Mouse (Mus musculus): ENCODE results near the gene Ambra1. TPM values are rescaled to one million over a fixed set of nuclear protein-coding genes. Genes with fewer than 3 reads are reported as not detected.

The Ambra1 gene
- total and polyA plus RNA-seq, 3 experiments = 15.8 to 27.1 (median 21.9) TPM

- Histone ChIP-seq H3K9ac (ENCODE audit: insufficient read depth, low read depth) (no peak overlapping the region), H3K4me2 (ENCODE audit: insufficient read depth, low read depth, poor library complexity, severe bottlenecking) (no peak overlapping the region), H3K27ac (ENCODE audit: insufficient read depth, low read depth) (no peak overlapping the region), H3K4me3 (replicated peaks in 1 of 3; ENCODE audit: low read depth in 2 of 3, low read length in 2 of 3, poor library complexity in 1 of 3) (no peak overlapping the region), H3K79me2 (replicated peaks; ENCODE audit: control insufficient read depth, extremely low read depth, insufficient read depth, poor library complexity, severe bottlenecking) (peaks cover 21% of the 10 kb centered on the region), H3K27me3 (replicated peaks) (no peaks in the 10 kb centered on the region), H3K9me3 (replicated peaks; ENCODE audit: low read length) (no peaks in the 10 kb centered on the region), H3K36me3 (replicated peaks in 1 of 2; ENCODE audit: control insufficient read depth in 1 of 2, insufficient read depth in 1 of 2, low read length in 1 of 2) (peaks cover 0 to 65% of the 10 kb centered on the region in 2 experiments), H3K4me1 (ENCODE audit: control insufficient read depth in 1 of 2, insufficient read depth in 2 of 2) (peaks cover 5 to 75% of the 10 kb centered on the region in 2 experiments)
- no peak for DNase-seq (ENCODE audit: extremely low read depth)
- dilution Hi-C loops (cut with MboI; ENCODE audit: extremely low pct_ligation_motif_present, extremely low pct_unique_long_range_greater_than_20kb, low sequenced_read_pairs) = no loop called here
- TF ChIP-seq UBTF (IDR thresholded peaks at IDR 0.05; ENCODE audit: low read depth, low read length) = no peak
- TF ChIP-seq NRF1 (IDR thresholded peaks at IDR 0.05; ENCODE audit: low read depth, low read length) = no peak
- TF ChIP-seq SMC3 (IDR thresholded peaks at IDR 0.05; ENCODE audit: low read depth, low read length) = no peak
- no peak for TF ChIP-seq ETS1 (conservative IDR thresholded peaks at IDR 0.05; ENCODE audit: low read depth, low read length)
- no peak for TF ChIP-seq CHD1 (IDR thresholded peaks at IDR 0.05; ENCODE audit: low read depth, low read length)
- no peak for TF ChIP-seq ZC3H11A (IDR thresholded peaks at IDR 0.05; ENCODE audit: low read depth, low read length)
- no peak for TF ChIP-seq KAT2A (IDR thresholded peaks at IDR 0.05; ENCODE audit: insufficient replicate concordance, low read length)
- no peak for TF ChIP-seq POLR2A (IDR thresholded peaks at IDR 0.05; ENCODE audit: low read depth, low read length)
- TF ChIP-seq ZMIZ1 (IDR thresholded peaks at IDR 0.05; ENCODE audit: low read depth, low read length) = no peak
- TF ChIP-seq JUN (IDR thresholded peaks at IDR 0.05; ENCODE audit: insufficient read depth, low read depth, low read length) = no peak
- TF ChIP-seq MXI1 (IDR thresholded peaks at IDR 0.05; ENCODE audit: low read depth, low read length) = no peak
- TF ChIP-seq GABPA (IDR thresholded peaks at IDR 0.05; ENCODE audit: insufficient replicate concordance, low read depth, low read length) = no peak
- no peak for TF ChIP-seq IRF4 (IDR thresholded peaks at IDR 0.05; ENCODE audit: low read depth, low read length)
- TF ChIP-seq MAFK (IDR thresholded peaks at IDR 0.05; ENCODE audit: insufficient replicate concordance, low read length) = no peak
- TF ChIP-seq MYC (IDR thresholded peaks at IDR 0.05; ENCODE audit: low read depth, low read length) = no peak
- TF ChIP-seq SIN3A (IDR thresholded peaks at IDR 0.05; ENCODE audit: low read length) = no peak
- no peak for TF ChIP-seq TCF12 (IDR thresholded peaks at IDR 0.05; ENCODE audit: low read depth, low read length)
- no peak for TF ChIP-seq USF1 (IDR thresholded peaks at IDR 0.05; ENCODE audit: low read depth, low read length)
- in situ Hi-C loops (cut with MboI; ENCODE audit: low pct_ligation_motif_present, low pct_unique_long_range_greater_than_20kb, low sequenced_read_pairs) = no loop called here
These were observed 228.1 kb downstream of the Ambra1 start for GRCm38 (mm10) chr2:91958049-91958448.

- no peak overlapping the region for H3K9ac ChIP-seq (ENCODE audit: insufficient read depth, low read depth)
- H3K4me2 ChIP-seq (ENCODE audit: insufficient read depth, low read depth, poor library complexity, severe bottlenecking) = no peak overlapping the region
- dilution Hi-C loops (cut with MboI; ENCODE audit: extremely low pct_ligation_motif_present, extremely low pct_unique_long_range_greater_than_20kb, low sequenced_read_pairs) = no loop called here
- DNase-seq (ENCODE audit: extremely low read depth) = no peak
- in situ Hi-C loops (cut with MboI; ENCODE audit: low pct_ligation_motif_present, low pct_unique_long_range_greater_than_20kb, low sequenced_read_pairs) = no loop called here
- H3K27ac ChIP-seq (ENCODE audit: insufficient read depth, low read depth) = no peak overlapping the region
- no peaks in the 10 kb centered on the region for H3K27me3 ChIP-seq (replicated peaks)
- H3K4me1 ChIP-seq (ENCODE audit: control insufficient read depth in 1 of 2, insufficient read depth in 2 of 2) = peaks cover 6 to 71% of the 10 kb centered on the region in 2 experiments
- H3K9me3 ChIP-seq (replicated peaks; ENCODE audit: low read length) = no peaks in the 10 kb centered on the region
- H3K4me3 ChIP-seq (replicated peaks in 1 of 3; ENCODE audit: low read depth in 2 of 3, low read length in 2 of 3, poor library complexity in 1 of 3) = no peak overlapping the region
- peaks cover 0 to 59% of the 10 kb centered on the region in 2 experiments for H3K36me3 ChIP-seq (replicated peaks in 1 of 2; ENCODE audit: control insufficient read depth in 1 of 2, insufficient read depth in 1 of 2, low read length in 1 of 2)
- H3K79me2 ChIP-seq (replicated peaks; ENCODE audit: control insufficient read depth, extremely low read depth, insufficient read depth, poor library complexity, severe bottlenecking) = peaks cover 22% of the 10 kb centered on the region
- no peak for TF ChIP-seq CHD2 (IDR thresholded peaks at IDR 0.05; ENCODE audit: low read length)
- TF ChIP-seq KAT2A (IDR thresholded peaks at IDR 0.05; ENCODE audit: insufficient replicate concordance, low read length) = no peak
- peak; percentile 68 for TF ChIP-seq ELF1 (IDR thresholded peaks at IDR 0.05; ENCODE audit: low read depth, low read length)
- TF ChIP-seq CHD1 (IDR thresholded peaks at IDR 0.05; ENCODE audit: low read depth, low read length) = no peak
- peak; percentile 39; the same call in 1 of the 2 replicates for TF ChIP-seq SIN3A (IDR thresholded peaks at IDR 0.05; ENCODE audit: low read length)
- no peak for TF ChIP-seq ETS1 (conservative IDR thresholded peaks at IDR 0.05; ENCODE audit: low read depth, low read length)
- TF ChIP-seq ZKSCAN1 (IDR thresholded peaks at IDR 0.05; ENCODE audit: borderline replicate concordance, low read depth, low read length) = no peak
- TF ChIP-seq ZC3H11A (IDR thresholded peaks at IDR 0.05; ENCODE audit: low read depth, low read length) = no peak
- TF ChIP-seq MEF2A (IDR thresholded peaks at IDR 0.05; ENCODE audit: borderline replicate concordance, low read depth, low read length) = no peak
- TF ChIP-seq MAZ (IDR thresholded peaks at IDR 0.05; ENCODE audit: low read depth, low read length) = no peak
- no peak for TF ChIP-seq JUN (IDR thresholded peaks at IDR 0.05; ENCODE audit: insufficient read depth, low read depth, low read length)
- TF ChIP-seq RAD21 (IDR thresholded peaks at IDR 0.05; ENCODE audit: low read depth, low read length) = peak; percentile 47
- TF ChIP-seq TBP (conservative IDR thresholded peaks at IDR 0.05; ENCODE audit: low read depth, low read length) = no peak
- TF ChIP-seq NELFE (IDR thresholded peaks at IDR 0.05; ENCODE audit: low read depth, low read length) = 0 out of 2 replicates have a peak, but pooled peaks have one; percentile 22
- no peak for TF ChIP-seq POLR2AphosphoS2 (IDR thresholded peaks at IDR 0.05; ENCODE audit: low read depth, low read length)
- TF ChIP-seq HCFC1 (IDR thresholded peaks at IDR 0.05; ENCODE audit: low read depth, low read length) = no peak
- TF ChIP-seq ZMIZ1 (IDR thresholded peaks at IDR 0.05; ENCODE audit: low read depth, low read length) = no peak
- no peak for TF ChIP-seq BHLHE40 (IDR thresholded peaks at IDR 0.05; ENCODE audit: low read depth, low read length)
- no peak for TF ChIP-seq RCOR1 (conservative IDR thresholded peaks at IDR 0.05; ENCODE audit: low read depth, low read length)
- TF ChIP-seq MXI1 (IDR thresholded peaks at IDR 0.05; ENCODE audit: low read depth, low read length) = no peak
These were observed 228.9 kb downstream of the Ambra1 start for GRCm38 (mm10) chr2:91958701-91959457.
